Mouse (Mus musculus): Measurements from ENCODE around the gene Adcy6. TPM values are rescaled to one million over a fixed set of nuclear protein-coding genes. Genes with fewer than 3 reads are reported as not detected.
"Not testable (repeated sequence)": the region's sequence is repeated elsewhere in the genome, so short reads cannot be mapped to it uniquely, and the experiment has no call there.

Adcy6 gene
- polyA plus RNA-seq, 1 experiment, result 38.2 TPM

GRCm38 (mm10) chr15:98594193-98594592 lies 15.7 kb downstream of the Adcy6 start:
- no peaks in the 10 kb centered on the region for H3K4me1 ChIP-seq (ENCODE audit: control insufficient read depth, insufficient read depth, low read length)
- H3K27ac ChIP-seq (ENCODE audit: insufficient read depth, low read length), result no peak overlapping the region
- no peak for TF ChIP-seq CTCF (IDR thresholded peaks at IDR 0.05; ENCODE audit: extremely low read depth, insufficient read depth, low read length)
- TF ChIP-seq POLR2A (IDR thresholded peaks at IDR 0.05; ENCODE audit: extremely low read depth, insufficient read depth, low read length), result no peak
- H3K4me3 ChIP-seq (ENCODE audit: insufficient read depth, low read length), result no peak overlapping the region

- Histone ChIP-seq H3K27ac (ENCODE audit: insufficient read depth, low read length) (no peak overlapping the region), H3K4me1 (ENCODE audit: control insufficient read depth, insufficient read depth, low read length) (no peaks in the 10 kb centered on the region), H3K4me3 (ENCODE audit: insufficient read depth, low read length) (no peak overlapping the region)
- TF ChIP-seq CTCF (IDR thresholded peaks at IDR 0.05; ENCODE audit: extremely low read depth, insufficient read depth, low read length) (no peak), POLR2A (IDR thresholded peaks at IDR 0.05; ENCODE audit: extremely low read depth, insufficient read depth, low read length) (no peak)
Measured at GRCm38 (mm10) chr15:98591396-98591795, 18.5 kb downstream of the Adcy6 start.

- Histone ChIP-seq H3K4me1 (ENCODE audit: control insufficient read depth, insufficient read depth, low read length) (no peaks in the 10 kb centered on the region), H3K4me3 (ENCODE audit: insufficient read depth, low read length) (no peak overlapping the region), H3K27ac (ENCODE audit: insufficient read depth, low read length) (no peak overlapping the region)
- no peak for TF ChIP-seq CTCF (IDR thresholded peaks at IDR 0.05; ENCODE audit: extremely low read depth, insufficient read depth, low read length)
- TF ChIP-seq POLR2A (IDR thresholded peaks at IDR 0.05; ENCODE audit: extremely low read depth, insufficient read depth, low read length), result no peak
Measured at GRCm38 (mm10) chr15:98589640-98590336, 20.1 kb downstream of the Adcy6 start.

GRCm38 (mm10) chr15:98587751-98588150 lies 22.1 kb downstream of the Adcy6 start:
- no peak for TF ChIP-seq POLR2A (IDR thresholded peaks at IDR 0.05; ENCODE audit: extremely low read depth, insufficient read depth, low read length)
- no peak for TF ChIP-seq CTCF (IDR thresholded peaks at IDR 0.05; ENCODE audit: extremely low read depth, insufficient read depth, low read length)
- no peak overlapping the region for H3K4me3 ChIP-seq (ENCODE audit: insufficient read depth, low read length)

GRCm38 (mm10) chr15:98586141-98586540 lies 23.7 kb downstream of the Adcy6 start:
- H3K4me1 ChIP-seq (ENCODE audit: control insufficient read depth, insufficient read depth, low read length); H3K4me3 ChIP-seq (ENCODE audit: insufficient read depth, low read length); H3K27ac ChIP-seq (ENCODE audit: insufficient read depth, low read length): not testable (repeated sequence)

More at GRCm38 (mm10) chr15:98587751-98588150, 22.1 kb downstream of the Adcy6 start:
- H3K4me1 ChIP-seq (ENCODE audit: control insufficient read depth, insufficient read depth, low read length), result peaks cover 2% of the 10 kb centered on the region; the same call in 1 of the 2 replicates
- no peak overlapping the region for H3K27ac ChIP-seq (ENCODE audit: insufficient read depth, low read length)

- Histone ChIP-seq H3K4me1 (ENCODE audit: control insufficient read depth, insufficient read depth, low read length) (peaks cover 3% of the 10 kb centered on the region; the same call in 1 of the 2 replicates), H3K27ac (ENCODE audit: insufficient read depth, low read length) (no peak overlapping the region), H3K4me3 (ENCODE audit: insufficient read depth, low read length) (no peak overlapping the region)
- no peak for TF ChIP-seq CTCF (IDR thresholded peaks at IDR 0.05; ENCODE audit: extremely low read depth, insufficient read depth, low read length)
- TF ChIP-seq POLR2A (IDR thresholded peaks at IDR 0.05; ENCODE audit: extremely low read depth, insufficient read depth, low read length), result no peak
Measured at GRCm38 (mm10) chr15:98585421-98585820, 24.5 kb downstream of the Adcy6 start.

GRCm38 (mm10) chr15:98582996-98583395 lies 26.9 kb downstream of the Adcy6 start:
- H3K27ac ChIP-seq (ENCODE audit: insufficient read depth, low read length), result no peak overlapping the region
- H3K4me1 ChIP-seq (ENCODE audit: control insufficient read depth, insufficient read depth, low read length), result peaks cover 3% of the 10 kb centered on the region; the same call in 1 of the 2 replicates
- no peak for TF ChIP-seq CTCF (IDR thresholded peaks at IDR 0.05; ENCODE audit: extremely low read depth, insufficient read depth, low read length)
- no peak for TF ChIP-seq POLR2A (IDR thresholded peaks at IDR 0.05; ENCODE audit: extremely low read depth, insufficient read depth, low read length)
- no peak overlapping the region for H3K4me3 ChIP-seq (ENCODE audit: insufficient read depth, low read length)

- H3K4me3 ChIP-seq (ENCODE audit: insufficient read depth, low read length), result no peak overlapping the region
- H3K4me1 ChIP-seq (ENCODE audit: control insufficient read depth, insufficient read depth, low read length), result peaks cover 3% of the 10 kb centered on the region; the same call in 1 of the 2 replicates
- no peak overlapping the region for H3K27ac ChIP-seq (ENCODE audit: insufficient read depth, low read length)
- TF ChIP-seq POLR2A (IDR thresholded peaks at IDR 0.05; ENCODE audit: extremely low read depth, insufficient read depth, low read length) (no peak), CTCF (IDR thresholded peaks at IDR 0.05; ENCODE audit: extremely low read depth, insufficient read depth, low read length) (no peak)
Measured at GRCm38 (mm10) chr15:98582410-98582809, 27.5 kb downstream of the Adcy6 start.

- Histone ChIP-seq H3K27ac (ENCODE audit: insufficient read depth, low read length) (no peak overlapping the region), H3K4me1 (ENCODE audit: control insufficient read depth, insufficient read depth, low read length) (peaks cover 3% of the 10 kb centered on the region; the same call in 1 of the 2 replicates), H3K4me3 (ENCODE audit: insufficient read depth, low read length) (no peak overlapping the region)
- TF ChIP-seq CTCF (IDR thresholded peaks at IDR 0.05; ENCODE audit: extremely low read depth, insufficient read depth, low read length) (peak; percentile 91), POLR2A (IDR thresholded peaks at IDR 0.05; ENCODE audit: extremely low read depth, insufficient read depth, low read length) (no peak)
Measured at GRCm38 (mm10) chr15:98579795-98580464, 29.9 kb downstream of the Adcy6 start.

- TF ChIP-seq CTCF (IDR thresholded peaks at IDR 0.05; ENCODE audit: extremely low read depth, insufficient read depth, low read length) (no peak), POLR2A (IDR thresholded peaks at IDR 0.05; ENCODE audit: extremely low read depth, insufficient read depth, low read length) (no peak)
- no peak overlapping the region for H3K4me3 ChIP-seq (ENCODE audit: insufficient read depth, low read length)
- H3K27ac ChIP-seq (ENCODE audit: insufficient read depth, low read length), result no peak overlapping the region
- peaks cover 3% of the 10 kb centered on the region; the same call in 1 of the 2 replicates for H3K4me1 ChIP-seq (ENCODE audit: control insufficient read depth, insufficient read depth, low read length)
Measured at GRCm38 (mm10) chr15:98579310-98579709, 30.6 kb downstream of the Adcy6 start.

Measured in cortical plate, adult 2 months (tissue).